Mouse (Mus musculus): ENCODE measurements around the gene Gstt3. TPM values are rescaled to one million over a fixed set of nuclear protein-coding genes. Genes with fewer than 3 reads are reported as not detected.
"Not testable (repeated sequence)": the region's sequence is repeated elsewhere in the genome, so short reads cannot be mapped to it uniquely, and the experiment has no call there.

The Gstt3 gene
- total RNA-seq, 2 experiments from 2014 or later = 1.4 to 3.2 TPM

DNA sequence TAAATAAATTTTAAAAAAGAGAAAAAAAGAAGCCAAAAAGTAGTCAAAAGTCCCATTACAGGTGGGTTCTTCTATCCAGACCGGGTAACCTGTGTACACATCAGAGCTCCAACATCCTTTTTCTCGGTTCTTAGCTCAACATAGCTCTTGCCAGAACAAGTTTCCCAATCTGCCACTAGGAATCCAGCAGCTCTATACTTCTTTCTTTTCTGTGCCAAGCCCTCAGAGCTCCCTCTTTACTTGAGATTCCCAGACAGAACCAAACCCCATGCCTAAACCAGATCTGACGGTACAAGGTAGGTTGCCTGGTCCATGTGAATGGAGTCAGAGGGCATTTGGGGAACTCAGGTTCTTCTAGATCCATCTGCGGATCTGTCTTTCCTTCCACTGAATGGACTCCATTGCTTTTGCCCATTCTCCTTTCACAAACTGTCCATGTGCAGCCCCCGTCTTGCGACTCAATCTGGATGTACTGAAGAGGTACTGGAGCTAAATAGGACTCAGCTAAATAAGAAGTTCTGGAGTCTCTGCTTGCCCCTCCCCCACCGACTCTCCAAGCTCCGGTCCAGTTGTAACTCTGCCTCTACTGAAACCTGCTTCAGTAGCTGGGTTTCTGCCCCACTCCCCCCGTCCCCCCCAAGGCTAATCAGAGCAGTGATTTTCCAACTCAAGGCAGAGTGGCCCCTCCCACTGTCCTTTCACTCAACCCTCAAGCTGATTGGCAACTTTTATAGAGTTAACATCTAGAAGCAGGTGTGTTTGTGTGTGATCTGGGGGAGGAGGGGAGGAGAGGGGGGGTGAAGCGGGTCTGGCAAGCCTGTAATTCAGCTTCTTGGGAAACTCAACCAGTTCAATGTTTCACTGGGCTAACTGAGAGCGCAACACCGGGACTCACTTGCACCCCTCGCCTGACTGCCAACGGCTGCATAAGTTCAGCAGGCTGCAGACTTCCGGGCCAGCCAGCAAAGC, 1.7 kb downstream of the Gstt3 start:
- no peak for DNase-seq

DNA sequence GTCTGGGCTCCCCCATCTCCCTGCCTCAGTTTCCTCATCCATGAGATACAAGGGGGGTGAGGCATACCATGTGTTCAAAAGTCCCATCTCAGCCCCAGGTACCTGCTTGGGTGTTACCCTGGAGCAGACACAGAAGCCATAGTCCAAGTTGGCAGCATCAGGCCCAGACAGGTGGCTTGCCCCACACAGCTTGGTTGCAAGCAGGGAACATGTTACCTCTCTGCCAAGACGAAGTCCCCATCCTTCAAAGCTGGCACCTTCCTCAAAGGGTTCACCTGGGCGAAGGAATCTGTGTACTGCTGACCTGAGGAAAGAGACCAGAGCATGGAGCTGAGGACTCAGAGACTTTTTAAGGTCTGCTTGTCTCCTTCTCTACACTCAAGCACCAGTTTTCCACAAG, 3.3 kb downstream of the Gstt3 start:
- DNase-seq = no peak

DNA sequence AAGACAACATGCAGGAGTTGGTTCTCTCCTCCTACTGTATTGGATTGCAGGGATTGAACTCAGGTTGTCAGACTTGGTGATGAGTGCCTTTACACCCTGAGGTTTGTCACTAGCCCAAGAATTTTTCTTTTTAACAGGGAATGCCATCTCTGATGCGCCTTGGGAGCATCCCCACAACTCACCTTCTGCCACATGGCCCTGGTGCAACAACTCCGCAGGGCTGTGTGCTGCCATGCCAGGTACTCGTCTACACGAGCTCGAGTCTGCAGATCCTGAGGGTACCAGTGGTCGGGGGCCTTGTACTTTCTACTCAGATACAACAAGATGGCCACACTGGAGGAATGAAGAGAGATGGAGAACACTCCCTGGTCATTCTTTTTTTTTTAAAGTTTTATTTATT, 4.7 kb downstream of the Gstt3 start:
- DNase-seq = no peak

- DNase-seq = no peak
These were observed 6.6 kb downstream of the Gstt3 start for GRCm38 (mm10) chr10:75774587-75774986.

GRCm38 (mm10) chr10:75774102-75774501, 7.1 kb downstream of the Gstt3 start:
- no peak for DNase-seq

DNA sequence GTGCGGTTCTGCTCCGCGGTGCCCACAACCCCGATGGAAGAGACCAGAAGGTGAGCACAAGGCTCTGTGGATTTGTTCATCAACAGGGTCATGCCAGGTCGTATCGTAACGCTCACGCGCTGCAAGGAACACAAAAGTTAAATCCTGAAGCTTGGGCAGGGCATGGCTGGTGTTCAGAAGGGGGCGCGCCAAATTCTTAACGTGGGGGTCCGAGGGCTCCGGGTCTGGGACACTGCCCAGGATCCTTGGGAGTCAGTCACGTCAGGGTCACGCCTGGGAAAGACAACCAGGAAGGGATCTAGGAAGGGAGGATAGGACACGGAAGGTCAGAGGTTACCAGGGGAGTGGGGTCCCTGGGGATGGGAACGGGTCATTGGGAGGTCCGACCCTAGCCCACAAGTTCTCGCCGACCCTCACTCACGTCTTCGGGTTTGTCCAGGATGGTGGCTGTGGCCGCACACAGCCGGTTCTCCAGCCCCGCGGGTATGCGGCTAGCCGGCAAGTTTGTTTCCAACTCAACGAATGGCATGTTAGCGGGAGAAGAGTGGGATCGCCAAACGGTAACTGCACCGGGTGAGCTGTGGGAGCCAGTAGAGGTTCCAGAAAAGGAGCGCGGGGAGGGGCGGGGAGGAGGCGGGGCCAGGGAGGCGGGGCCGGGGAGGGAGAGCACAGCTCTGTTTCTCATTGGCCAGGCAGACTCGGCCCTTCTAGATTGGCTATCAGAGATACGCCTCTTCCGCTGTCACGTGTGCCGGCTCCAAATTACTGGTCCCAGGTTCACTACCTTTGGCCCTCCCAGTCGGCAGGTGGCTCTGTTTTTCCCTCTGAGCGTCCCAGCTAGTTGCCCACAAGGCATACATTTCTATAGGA, 8.2 kb downstream of the Gstt3 start, which contains the start of gene Ddt:
Gene Ddt, minus strand, starts transcription at position 620 of the 870 bp plus-strand sequence.
- DNase-seq = peak; percentile 71 to 77

DNA sequence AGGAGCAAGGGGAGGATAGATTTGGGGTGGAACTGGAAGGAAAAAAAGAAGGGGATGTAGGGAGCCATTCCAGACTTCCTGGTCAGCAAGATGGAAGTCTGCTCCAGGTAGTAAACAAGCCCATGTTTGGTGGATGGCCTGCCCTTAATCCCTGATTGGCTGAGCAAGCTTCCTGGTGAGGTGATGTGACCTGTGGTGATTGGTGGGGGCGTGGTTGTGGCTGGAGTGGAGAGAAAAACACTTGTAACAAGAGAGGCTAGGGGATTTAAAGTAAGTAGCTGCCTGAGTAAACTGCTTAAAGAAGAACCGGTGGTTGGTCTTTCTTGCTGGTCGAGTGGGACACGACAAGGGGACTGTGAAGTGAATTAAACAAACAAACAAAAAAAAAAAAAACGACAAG, 13.5 kb downstream of the Gstt3 start:
- not testable (repeated sequence) for DNase-seq

GRCm38 (mm10) chr10:75766856-75767255, 14.4 kb downstream of the Gstt3 start:
- no peak for DNase-seq

- peak in 1 of 2 experiments; percentile 10 for DNase-seq
These were observed 16.4 kb downstream of the Gstt3 start for GRCm38 (mm10) chr10:75764519-75765473.

DNA sequence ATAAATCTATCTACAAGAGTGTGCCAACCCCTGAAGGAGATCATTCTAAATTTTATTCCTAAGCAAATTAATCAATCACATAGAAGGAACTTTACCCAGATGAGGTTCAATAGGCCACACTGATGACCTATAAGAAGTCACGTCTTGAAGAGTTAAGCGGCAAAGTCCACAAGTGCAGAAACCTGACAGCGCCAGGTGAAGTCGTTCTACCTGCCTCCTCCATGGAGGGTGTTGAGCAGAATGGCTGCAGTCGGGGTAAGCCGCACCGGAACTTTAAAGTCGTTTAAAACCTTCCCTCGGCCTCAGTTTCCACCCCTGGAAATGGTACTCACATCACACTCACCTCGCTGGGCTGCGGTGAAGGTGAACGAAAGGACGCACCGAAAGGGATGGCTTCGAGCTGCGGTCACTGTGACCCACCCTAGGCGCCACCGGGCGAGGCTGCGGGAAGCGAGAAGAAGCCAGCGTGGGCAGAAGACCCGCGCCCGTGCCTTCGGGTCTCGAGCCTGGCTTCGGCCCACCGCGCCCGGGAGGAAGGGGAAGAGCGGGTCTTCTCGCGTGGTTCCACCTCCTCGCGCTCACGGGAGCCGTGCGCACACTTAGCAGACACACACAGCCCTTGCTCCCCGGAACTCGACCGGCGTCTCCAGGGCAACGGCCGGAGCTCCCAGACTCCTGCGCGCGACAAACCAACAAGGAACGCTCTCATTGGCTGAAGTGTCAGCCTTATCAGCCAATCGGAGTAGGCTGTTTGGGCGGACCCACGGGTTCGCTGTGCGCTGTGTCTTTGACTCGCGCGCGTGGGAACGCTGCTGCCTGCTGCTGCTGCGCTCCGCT, 17.3 kb downstream of the Gstt3 start, which contains the start of gene Cabin1:
Gene Cabin1, minus strand, starts transcription at position 660 of the 837 bp plus-strand sequence.
- peak; percentile 97 for DNase-seq

DNA sequence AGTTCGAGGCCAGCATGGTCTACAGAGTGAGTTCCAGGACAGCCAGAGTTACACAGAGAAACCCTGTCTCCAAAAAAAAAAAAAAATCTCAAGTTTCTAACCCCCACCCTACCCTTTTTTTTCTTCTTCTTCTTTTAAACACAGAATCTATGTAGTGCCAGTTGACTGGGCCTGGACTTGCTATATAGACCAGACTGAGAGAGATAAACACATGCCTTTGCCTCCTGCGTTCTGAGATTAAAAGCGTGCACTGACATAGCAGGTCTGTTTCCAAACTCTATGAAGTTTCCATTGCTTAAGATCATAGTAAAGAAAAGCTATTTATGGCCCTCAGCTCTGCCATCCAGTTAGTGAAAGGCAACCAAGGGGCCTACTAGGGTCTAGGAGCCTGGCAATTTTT, 18.8 kb downstream of the Gstt3 start:
- no peak for DNase-seq

DNA sequence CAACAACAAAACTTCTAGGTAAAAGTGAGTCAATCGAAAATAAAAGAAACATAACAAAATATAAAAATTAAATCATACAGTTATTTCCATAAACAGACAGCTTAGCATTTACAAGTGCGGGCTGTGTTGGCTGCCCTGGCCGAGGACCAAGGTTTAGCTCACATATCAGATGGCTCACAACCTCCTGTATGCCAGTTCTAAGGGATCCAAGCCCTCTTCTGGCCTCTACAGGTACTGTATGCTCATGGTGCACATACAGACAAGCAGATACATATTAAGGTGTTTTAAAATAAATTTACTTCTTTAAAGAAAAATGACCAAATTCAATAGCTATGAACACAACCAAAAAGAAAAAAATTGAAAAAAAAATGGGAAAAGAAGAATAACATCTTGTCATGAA, 20.9 kb downstream of the Gstt3 start:
- DNase-seq = no peak

DNA sequence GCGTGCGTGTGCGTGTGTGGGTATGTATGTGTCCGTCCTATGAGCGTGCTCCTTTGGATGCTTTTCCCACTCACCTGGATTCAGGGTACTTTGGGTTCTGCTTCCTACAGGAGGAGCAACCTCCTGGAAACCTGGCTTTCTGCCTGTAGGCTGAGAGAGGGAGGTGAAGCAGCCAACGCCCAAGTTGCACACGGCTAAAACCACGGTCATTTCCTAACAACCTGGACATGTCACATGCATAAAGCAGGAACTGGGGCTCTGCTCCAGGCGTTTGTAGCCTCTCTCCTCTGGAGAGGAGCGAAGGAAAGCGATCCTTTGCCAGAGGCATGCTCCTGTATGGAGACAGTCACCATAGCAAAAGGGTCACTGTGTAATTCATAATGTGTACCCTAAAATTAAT, 24.5 kb downstream of the Gstt3 start:
- DNase-seq = no peak

DNA sequence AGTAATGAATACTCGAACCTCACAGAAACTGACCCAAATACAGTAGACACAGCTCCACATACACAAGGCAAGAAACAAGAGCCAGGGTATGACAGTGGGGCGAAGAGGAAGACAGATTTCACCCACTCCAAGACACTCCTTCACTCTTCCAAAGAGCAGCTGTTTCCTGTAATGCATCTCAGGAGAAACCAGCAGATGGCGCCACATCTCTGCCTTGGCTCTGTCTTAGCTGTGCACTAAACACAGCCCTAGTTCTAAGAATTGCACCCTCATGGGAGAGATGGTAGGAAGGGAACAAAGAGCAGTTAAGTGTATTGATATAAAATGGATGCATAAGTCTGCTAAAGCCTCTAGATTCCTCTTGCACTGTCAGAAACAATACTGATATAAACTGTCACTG, 37.2 kb downstream of the Gstt3 start:
- DNase-seq = peak; percentile 79

- DNase-seq = peak; percentile 79 to 80
These were observed 37.8 kb downstream of the Gstt3 start for GRCm38 (mm10) chr10:75743369-75743768.

GRCm38 (mm10) chr10:75740866-75741265, 40.3 kb downstream of the Gstt3 start:
- no peak for DNase-seq

GRCm38 (mm10) chr10:75725449-75725848, 55.8 kb downstream of the Gstt3 start:
- DNase-seq = no peak
